Comparison of ENCODE assay signal across 14 mouse cellular contexts in genomic region chr5:129966448-129966847, GRCm38 (mm10).
"Had no signal": no experiment of that assay in that cellular context is flagged by ENCODE, and none has a peak within 500 bp of the region (broad histone marks: within the 10 kb centered on the region; RNA-seq: fewer than 3 reads in every experiment).

No protein-coding gene starts in this region.

- H3K9me3 ChIP-seq: limb, embryonic 12.5 days; liver, embryonic 15.5 days; megakaryocyte, embryonic 14.5 days; midbrain, embryonic 12.5 days had no signal

- H3K4me2 ChIP-seq: limb, embryonic 12.5 days; liver, embryonic 15.5 days; midbrain, embryonic 12.5 days had no signal

- H3K4me3 ChIP-seq: limb, embryonic 12.5 days; liver, embryonic 15.5 days; megakaryocyte, embryonic 14.5 days; midbrain, embryonic 12.5 days had no signal

- ATAC-seq: lung, postnatal 0 days had no signal

- H3K36me3 ChIP-seq: midbrain, embryonic 12.5 days had no signal

- H3K27me3 ChIP-seq: limb, embryonic 12.5 days; liver, embryonic 15.5 days; megakaryocyte, embryonic 14.5 days; midbrain, embryonic 12.5 days had no signal

- H3K27ac ChIP-seq: limb, embryonic 12.5 days; liver, embryonic 15.5 days; macrophage; midbrain, embryonic 12.5 days had no signal

- DNase-seq: kidney, adult 8-10 months; kidney, postnatal 25 days; layer of hippocampus, adult 9-11 months; layer of hippocampus, postnatal 36 days; liver; lung, adult 2 months; right cerebral cortex, postnatal 25 days; thymus, postnatal 36 days had no signal

- H3K4me1 ChIP-seq: limb, embryonic 12.5 days; midbrain, embryonic 12.5 days had no signal

- H3K9ac ChIP-seq: limb, embryonic 12.5 days; liver, embryonic 15.5 days; midbrain, embryonic 12.5 days had no signal
